Mouse (Mus musculus) CH12.LX (cell line): ENCODE results near the gene Celsr2. TPM values are rescaled to one million over a fixed set of nuclear protein-coding genes. Genes with fewer than 3 reads are reported as not detected.

ENCODE experiments used
- DNase-seq: peaks from one replicate; pipeline ENCODE4 v3.0.0-alpha.2; 2013; ENCODE audit errors: extremely low read depth
- H3K27ac ChIP-seq: 2 replicates; pipeline ENCODE4 v1.5.1; 2012; ENCODE audit warnings: low read depth, mild to moderate bottlenecking, control low read depth, moderate library complexity; ENCODE audit not compliant: insufficient read depth
- H3K27me3 ChIP-seq: replicated peaks from 2 replicates; pipeline ENCODE3; 2012; ENCODE audit warnings: inconsistent platforms
- H3K36me3 ChIP-seq, 2 experiments: replicated peaks in 1 of 2; 2 replicates each; pipeline versions ENCODE3 to v1.6.1; 2012; ENCODE audit warnings: inconsistent platforms in 1 of 2, low read length in 1 of 2, mild to moderate bottlenecking in 1 of 2, mixed read lengths in 1 of 2, moderate library complexity in 1 of 2; ENCODE audit not compliant: control insufficient read depth in 1 of 2, insufficient read depth in 1 of 2
- H3K4me1 ChIP-seq, 2 experiments: 2 replicates each; pipeline ENCODE4 v1.6.1; 2012; ENCODE audit warnings: inconsistent platforms in 1 of 2, moderate library complexity in 1 of 2; ENCODE audit not compliant: insufficient read depth in 2 of 2, control insufficient read depth in 1 of 2
- H3K4me2 ChIP-seq: 2 replicates; pipeline ENCODE4 v1.6.1; 2012; ENCODE audit warnings: low read depth, mild to moderate bottlenecking, control low read depth; ENCODE audit not compliant: poor library complexity, insufficient read depth, severe bottlenecking
- H3K4me3 ChIP-seq, 3 experiments: fragments of 150-350 bp in 1 of 3; sonication (generic) in 1 of 3; replicated peaks in 1 of 3; 2 replicates each; pipeline versions ENCODE3 to v1.5.1; 2011 to 2012; ENCODE audit warnings: low read depth in 2 of 3, low read length in 2 of 3, mild to moderate bottlenecking in 2 of 3, moderate library complexity in 2 of 3, control low read depth in 1 of 3, improper control_type of control experiment in 1 of 3, inconsistent platforms in 1 of 3, mixed read lengths in 1 of 3; ENCODE audit not compliant: poor library complexity in 1 of 3
- H3K79me2 ChIP-seq: replicated peaks from 2 replicates; pipeline ENCODE4 v1.6.1; 2012; ENCODE audit warnings: mild to moderate bottlenecking, moderate library complexity; ENCODE audit not compliant: control insufficient read depth, poor library complexity, insufficient read depth, severe bottlenecking; ENCODE audit errors: extremely low read depth
- H3K9ac ChIP-seq: 2 replicates; pipeline ENCODE4 v1.6.1; 2012; ENCODE audit warnings: low read depth, mild to moderate bottlenecking, control low read depth, moderate library complexity; ENCODE audit not compliant: insufficient read depth
- H3K9me3 ChIP-seq: replicated peaks from 2 replicates; pipeline ENCODE3; 2012; ENCODE audit warnings: low read length, inconsistent platforms, mixed read lengths
- CHD1 ChIP-seq: IDR thresholded peaks from 2 replicates; pipeline ENCODE4 v1.6.1; 2012; ENCODE audit warnings: low read depth, low read length, improper control_type of control experiment, inconsistent platforms
- CTCF ChIP-seq, 2 experiments: IDR thresholded peaks in 1 of 2; conservative IDR thresholded peaks in 1 of 2; 2 replicates each; pipeline ENCODE4 v1.5.1; 2011 to 2012; ENCODE audit warnings: low read depth in 2 of 2, low read length in 2 of 2, improper control_type of control experiment in 1 of 2, inconsistent platforms in 1 of 2, mild to moderate bottlenecking in 1 of 2, moderate library complexity in 1 of 2
- E2F4 ChIP-seq: IDR thresholded peaks from 2 replicates; pipeline ENCODE4 v1.6.1; 2011; ENCODE audit warnings: low read depth, low read length, improper control_type of control experiment; ENCODE audit not compliant: insufficient replicate concordance
- ELF1 ChIP-seq: IDR thresholded peaks from 2 replicates; pipeline ENCODE4 v1.6.1; 2014; ENCODE audit warnings: low read depth, mild to moderate bottlenecking, inconsistent platforms, low read length, improper control_type of control experiment
- EP300 ChIP-seq: IDR thresholded peaks from 2 replicates; pipeline ENCODE4 v1.6.1; 2011; ENCODE audit warnings: low read length, improper control_type of control experiment
- GABPA ChIP-seq: IDR thresholded peaks from 2 replicates; pipeline ENCODE4 v1.6.1; 2012; ENCODE audit warnings: low read depth, low read length, improper control_type of control experiment, inconsistent platforms; ENCODE audit not compliant: insufficient replicate concordance
- HCFC1 ChIP-seq: IDR thresholded peaks from 2 replicates; pipeline ENCODE4 v1.6.1; 2012; ENCODE audit warnings: low read depth, mild to moderate bottlenecking, inconsistent platforms, low read length, improper control_type of control experiment
- IRF4 ChIP-seq: IDR thresholded peaks from 2 replicates; pipeline ENCODE4 v1.6.1; 2014; ENCODE audit warnings: low read depth, mild to moderate bottlenecking, inconsistent platforms, low read length, improper control_type of control experiment
- JUN ChIP-seq: IDR thresholded peaks from 2 replicates; pipeline ENCODE4 v1.6.1; 2011; ENCODE audit warnings: low read depth, mild to moderate bottlenecking, low read length, improper control_type of control experiment, moderate library complexity; ENCODE audit not compliant: insufficient read depth
- JUND ChIP-seq: conservative IDR thresholded peaks from 2 replicates; pipeline ENCODE4 v1.6.1; 2011; ENCODE audit warnings: low read depth, low read length, improper control_type of control experiment
- KAT2A ChIP-seq: IDR thresholded peaks from 2 replicates; pipeline ENCODE4 v1.6.1; 2012; ENCODE audit warnings: low read length, improper control_type of control experiment, inconsistent platforms; ENCODE audit not compliant: insufficient replicate concordance
- MAFK ChIP-seq: IDR thresholded peaks from 2 replicates; pipeline ENCODE4 v1.6.1; 2011; ENCODE audit warnings: low read length, improper control_type of control experiment; ENCODE audit not compliant: insufficient replicate concordance
- MAX ChIP-seq: IDR thresholded peaks from 2 replicates; pipeline ENCODE4 v1.6.1; 2011; ENCODE audit warnings: low read length, improper control_type of control experiment
- MEF2A ChIP-seq: IDR thresholded peaks from 2 replicates; pipeline ENCODE4 v1.6.1; 2014; ENCODE audit warnings: low read depth, mild to moderate bottlenecking, inconsistent platforms, low read length, improper control_type of control experiment, borderline replicate concordance
- MXI1 ChIP-seq: IDR thresholded peaks from 2 replicates; pipeline ENCODE4 v1.6.1; 2011; ENCODE audit warnings: mild to moderate bottlenecking, low read depth, low read length, improper control_type of control experiment
- MYC ChIP-seq: IDR thresholded peaks from 2 replicates; pipeline ENCODE4 v1.6.1; 2011; ENCODE audit warnings: low read depth, mild to moderate bottlenecking, improper control_type of control experiment, low read length
- NELFE ChIP-seq: IDR thresholded peaks from 2 replicates; pipeline ENCODE4 v1.6.1; 2011; ENCODE audit warnings: low read depth, low read length, improper control_type of control experiment
- NRF1 ChIP-seq: IDR thresholded peaks from 2 replicates; pipeline ENCODE4 v1.6.1; 2014; ENCODE audit warnings: low read depth, mild to moderate bottlenecking, inconsistent platforms, low read length, improper control_type of control experiment, moderate library complexity
- POLR2A ChIP-seq: IDR thresholded peaks from 2 replicates; pipeline ENCODE4 v1.6.1; 2011; ENCODE audit warnings: low read depth, mild to moderate bottlenecking, improper control_type of control experiment, low read length
- POLR2AphosphoS2 ChIP-seq: IDR thresholded peaks from 2 replicates; pipeline ENCODE4 v1.6.1; 2011; ENCODE audit warnings: low read depth, low read length, improper control_type of control experiment
- RAD21 ChIP-seq: IDR thresholded peaks from 2 replicates; pipeline ENCODE4 v1.6.1; 2011; ENCODE audit warnings: low read depth, mild to moderate bottlenecking, low read length, improper control_type of control experiment, moderate library complexity
- RCOR1 ChIP-seq: conservative IDR thresholded peaks from 2 replicates; pipeline ENCODE4 v1.6.1; 2012; ENCODE audit warnings: low read depth, mild to moderate bottlenecking, inconsistent platforms, low read length, improper control_type of control experiment
- SMC3 ChIP-seq: IDR thresholded peaks from 2 replicates; pipeline ENCODE4 v1.6.1; 2011; ENCODE audit warnings: low read depth, low read length, improper control_type of control experiment
- TBP ChIP-seq: conservative IDR thresholded peaks from 2 replicates; pipeline ENCODE4 v1.6.1; 2011; ENCODE audit warnings: low read depth, low read length, improper control_type of control experiment
- TCF12 ChIP-seq: IDR thresholded peaks from 2 replicates; pipeline ENCODE4 v1.6.1; 2014; ENCODE audit warnings: low read depth, mild to moderate bottlenecking, inconsistent platforms, low read length, improper control_type of control experiment
- UBTF ChIP-seq: IDR thresholded peaks from 2 replicates; pipeline ENCODE4 v1.6.1; 2012; ENCODE audit warnings: low read depth, mild to moderate bottlenecking, inconsistent platforms, low read length, improper control_type of control experiment, moderate library complexity
- USF1 ChIP-seq: IDR thresholded peaks from 2 replicates; pipeline ENCODE4 v1.6.1; 2014; ENCODE audit warnings: low read depth, mild to moderate bottlenecking, inconsistent platforms, low read length, improper control_type of control experiment
- USF2 ChIP-seq: conservative IDR thresholded peaks from 2 replicates; pipeline ENCODE4 v1.6.1; 2011; ENCODE audit warnings: low read depth, low read length, improper control_type of control experiment
- ZC3H11A ChIP-seq: IDR thresholded peaks from 2 replicates; pipeline ENCODE4 v1.6.1; 2012; ENCODE audit warnings: low read depth, mild to moderate bottlenecking, inconsistent platforms, low read length, improper control_type of control experiment
- ZKSCAN1 ChIP-seq: IDR thresholded peaks from 2 replicates; pipeline ENCODE4 v1.6.1; 2012; ENCODE audit warnings: low read depth, inconsistent platforms, low read length, improper control_type of control experiment, borderline replicate concordance
- ZMIZ1 ChIP-seq: IDR thresholded peaks from 2 replicates; pipeline ENCODE4 v1.6.1; 2012; ENCODE audit warnings: low read depth, mild to moderate bottlenecking, inconsistent platforms, low read length, improper control_type of control experiment
- dilution Hi-C: fragments of 300-500 bp; cut with MboI; formaldehyde crosslinking; loops from 2 replicates; pipeline ENCODE4 v1.14.3; 2020; ENCODE audit warnings: low sequenced_read_pairs; ENCODE audit not compliant: extremely low pct_unique_long_range_greater_than_20kb, extremely low pct_ligation_motif_present
- in situ Hi-C: fragments of 300-500 bp; cut with MboI; formaldehyde crosslinking; loops from 3 replicates; pipeline ENCODE4 v1.14.3; 2019; ENCODE audit warnings: low sequenced_read_pairs, low pct_ligation_motif_present, low pct_unique_long_range_greater_than_20kb, mixed read lengths
- polyA plus RNA-seq: library from polyadenylated mRNA; unstranded; fragments of >175 nt; gene quantifications from 2 replicates; pipeline ENCODE4 v1.2.1, GENCODE M21; 2012; ENCODE audit warnings: low read depth; ENCODE audit not compliant: insufficient read length
- total RNA-seq, 2 experiments: library from RNA; depleted of rRNA; stranded (reverse); fragments of 300-350 nt in 1 of 2; fragments of >200 nt in 1 of 2; gene quantifications; 2 replicates each; pipeline ENCODE4 v1.2.3; 2012 to 2014

Gene Celsr2
- total and polyA plus RNA-seq, 3 experiments = not detected

- no peak overlapping the region for H3K9ac ChIP-seq
- H3K27ac ChIP-seq = no peak overlapping the region
- peak overlapping the region; percentile 39; the same call in 1 of the 2 replicates for H3K4me2 ChIP-seq
- DNase-seq = no peak
- H3K27me3 ChIP-seq = no peaks in the 10 kb centered on the region
- no peaks in the 10 kb centered on the region for H3K9me3 ChIP-seq
- no peak for TF ChIP-seq MAX
- TF ChIP-seq HCFC1 = no peak
- TF ChIP-seq MYC = no peak
- no peak for TF ChIP-seq POLR2AphosphoS2
- TF ChIP-seq ELF1 = no peak
- no peak for TF ChIP-seq TCF12
- no peak for TF ChIP-seq JUND
- TF ChIP-seq MXI1 = no peak
- no peak for TF ChIP-seq SMC3
- TF ChIP-seq GABPA = no peak
- TF ChIP-seq USF1 = no peak
- no peak for TF ChIP-seq TBP
- no peak for TF ChIP-seq CTCF (conservative IDR thresholded peaks at IDR 0.05 in 1 of 2, IDR thresholded peaks at IDR 0.05 in 1 of 2; ENCODE audit: low read depth in 2 of 2, low read length in 2 of 2)
- in situ Hi-C loops (loop anchor here (5.0 to 10.0 kb wide), 2 partner anchors 109 to 221 kb away; no protein-coding TSS in a partner anchor), dilution Hi-C loops (no loop called here)
- H3K4me3 ChIP-seq = peak overlapping the region in 1 of 3 experiments; percentile 23
- peaks cover 11 to 46% of the 10 kb centered on the region in 2 experiments for H3K4me1 ChIP-seq
- H3K36me3 ChIP-seq = peaks cover 22 to 38% of the 10 kb centered on the region in 2 experiments
- H3K79me2 ChIP-seq = peaks cover 8% of the 10 kb centered on the region; the same call in 1 of the 2 replicates
These were observed 29.2 kb downstream of the Celsr2 start for GRCm38 (mm10) chr3:108386186-108386585.

GRCm38 (mm10) chr3:108384425-108384824, 30.9 kb downstream of the Celsr2 start:
- dilution Hi-C loops (no loop called here), in situ Hi-C loops (loop anchor here (10.0 kb wide), 1 partner anchor 220 kb away; no protein-coding TSS in a partner anchor)
- peaks cover 11 to 50% of the 10 kb centered on the region in 2 experiments for H3K4me1 ChIP-seq
- TF ChIP-seq NRF1 (no peak), POLR2A (peak; percentile 3; the same call in 1 of the 2 replicates), GABPA (no peak), MAFK (no peak), KAT2A (no peak), RAD21 (no peak), UBTF (no peak), HCFC1 (no peak), ZC3H11A (no peak), JUND (no peak; the same call in 1 of the 2 replicates), CHD1 (peak; percentile 100), JUN (no peak), E2F4 (no peak), EP300 (peak; percentile 79), TCF12 (peak; percentile 76; the same call in 1 of the 2 replicates), TBP (peak; percentile 73), IRF4 (peak; percentile 85), NELFE (no peak), MAX (no peak), MEF2A (peak; percentile 83), MXI1 (peak; percentile 61), POLR2AphosphoS2 (no peak), ELF1 (no peak), USF2 (no peak), RCOR1 (no peak), ZKSCAN1 (no peak), ZMIZ1 (no peak), MYC (peak; percentile 91)

More at GRCm38 (mm10) chr3:108384425-108384824, 30.9 kb downstream of the Celsr2 start:
- no peaks in the 10 kb centered on the region for H3K27me3 ChIP-seq
- peak overlapping the region; percentile 39 for H3K4me2 ChIP-seq
- H3K9ac ChIP-seq = peak overlapping the region; percentile 79
- H3K9me3 ChIP-seq = no peaks in the 10 kb centered on the region
- peak overlapping the region; percentile 90 for H3K27ac ChIP-seq
- H3K36me3 ChIP-seq = peaks cover 22 to 50% of the 10 kb centered on the region in 2 experiments
- H3K79me2 ChIP-seq = peaks cover 8% of the 10 kb centered on the region; the same call in 1 of the 2 replicates
- DNase-seq = peak; percentile 80
- H3K4me3 ChIP-seq = peak overlapping the region; percentile 71 to 93 (median 78)
